Mouse (Mus musculus): Measurements from ENCODE around the gene Ablim1. TPM values are rescaled to one million over a fixed set of nuclear protein-coding genes. Genes with fewer than 3 reads are reported as not detected.

Gene Ablim1
- polyA plus RNA-seq, 1 experiment from 2014 or later, result 46.9 TPM

DNA sequence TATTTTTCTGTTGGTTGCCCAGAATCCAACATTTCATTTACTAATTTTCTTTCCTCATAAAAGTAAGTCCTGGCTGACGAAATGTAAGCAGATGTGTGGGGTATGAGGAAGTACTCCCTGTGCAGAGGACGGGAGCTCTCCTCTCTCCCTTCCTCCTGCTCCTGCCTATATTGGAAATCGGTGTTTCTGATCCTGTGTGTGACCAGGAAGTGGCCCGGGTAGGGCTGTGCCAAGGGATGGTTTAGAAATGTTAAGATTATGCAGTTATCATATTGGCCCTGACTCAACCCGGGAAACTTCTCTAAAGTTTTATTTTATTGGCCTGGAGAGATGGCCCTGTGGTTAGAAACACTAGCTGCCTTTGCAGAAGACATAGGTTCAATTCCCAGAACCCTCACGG is 40.0 kb upstream of the Ablim1 start:
- H3K36me3 ChIP-seq (ENCODE audit: control insufficient read depth, insufficient read depth, low read length), result no peaks in the 10 kb centered on the region
- no peak overlapping the region for H3K4me2 ChIP-seq (ENCODE audit: low read length)
- ATAC-seq (ENCODE audit: insufficient number of reproducible peaks, insufficient read depth, low FRiP score, low read depth), result no peak
- H3K4me3 ChIP-seq (ENCODE audit: control insufficient read depth in 1 of 2, insufficient read depth in 1 of 2, low read depth in 1 of 2, low read length in 2 of 2), result no peak overlapping the region
- H3K9me3 ChIP-seq (ENCODE audit: control insufficient read depth, low read length), result no peaks in the 10 kb centered on the region
- H3K9ac ChIP-seq (ENCODE audit: low read length), result no peak overlapping the region
- 69% methylated on average over 6 of the region's 6 CpGs for WGBS
- peak overlapping the region in 1 of 2 experiments; percentile 74; a peak in 2 of 4 replicates for H3K27ac ChIP-seq (replicated peaks in 1 of 2; ENCODE audit: control insufficient read depth in 1 of 2, insufficient read depth in 1 of 2, low read depth in 2 of 2, low read length in 2 of 2)
- H3K4me1 ChIP-seq (ENCODE audit: control insufficient read depth in 2 of 2, insufficient read depth in 2 of 2, low read length in 2 of 2), result peaks cover 7 to 23% of the 10 kb centered on the region in 2 experiments
- H3K27me3 ChIP-seq (ENCODE audit: control insufficient read depth, insufficient read depth, low read length), result no peaks in the 10 kb centered on the region

DNA sequence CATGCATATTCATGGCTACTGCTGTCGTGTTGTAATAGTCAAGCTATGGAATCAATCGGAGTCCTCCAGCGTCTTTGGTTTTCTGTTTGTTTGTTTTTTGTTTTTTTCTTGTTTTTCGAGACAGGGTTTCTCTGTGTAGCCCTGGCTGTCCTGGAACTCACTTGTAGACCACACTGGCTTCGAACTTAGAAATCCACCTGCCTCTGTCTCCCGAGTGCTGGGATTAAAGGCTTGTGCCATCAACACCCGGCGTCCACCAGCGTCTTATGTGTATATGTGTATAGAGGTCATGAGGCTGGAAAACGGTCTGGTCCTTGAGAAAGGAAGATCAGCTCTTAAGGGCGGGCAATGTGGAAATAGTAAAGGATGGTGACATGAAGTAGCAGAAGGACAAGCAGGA is 39.3 kb upstream of the Ablim1 start:
- no peak overlapping the region for H3K4me2 ChIP-seq (ENCODE audit: low read length)
- H3K4me1 ChIP-seq (ENCODE audit: control insufficient read depth in 2 of 2, insufficient read depth in 2 of 2, low read length in 2 of 2), result peaks cover 7 to 17% of the 10 kb centered on the region in 2 experiments; a peak in 3 of 4 replicates
- no peak overlapping the region for H3K27ac ChIP-seq (replicated peaks in 1 of 2; ENCODE audit: control insufficient read depth in 1 of 2, insufficient read depth in 1 of 2, low read depth in 2 of 2, low read length in 2 of 2)
- 92% methylated on average over 11 of the region's 11 CpGs for WGBS
- ATAC-seq (ENCODE audit: insufficient number of reproducible peaks, insufficient read depth, low FRiP score, low read depth), result no peak
- H3K4me3 ChIP-seq (ENCODE audit: control insufficient read depth in 1 of 2, insufficient read depth in 1 of 2, low read depth in 1 of 2, low read length in 2 of 2), result no peak overlapping the region
- no peaks in the 10 kb centered on the region for H3K27me3 ChIP-seq (ENCODE audit: control insufficient read depth, insufficient read depth, low read length)
- H3K9ac ChIP-seq (ENCODE audit: low read length), result no peak overlapping the region
- no peaks in the 10 kb centered on the region for H3K9me3 ChIP-seq (ENCODE audit: control insufficient read depth, low read length)
- no peaks in the 10 kb centered on the region for H3K36me3 ChIP-seq (ENCODE audit: control insufficient read depth, insufficient read depth, low read length)

DNA sequence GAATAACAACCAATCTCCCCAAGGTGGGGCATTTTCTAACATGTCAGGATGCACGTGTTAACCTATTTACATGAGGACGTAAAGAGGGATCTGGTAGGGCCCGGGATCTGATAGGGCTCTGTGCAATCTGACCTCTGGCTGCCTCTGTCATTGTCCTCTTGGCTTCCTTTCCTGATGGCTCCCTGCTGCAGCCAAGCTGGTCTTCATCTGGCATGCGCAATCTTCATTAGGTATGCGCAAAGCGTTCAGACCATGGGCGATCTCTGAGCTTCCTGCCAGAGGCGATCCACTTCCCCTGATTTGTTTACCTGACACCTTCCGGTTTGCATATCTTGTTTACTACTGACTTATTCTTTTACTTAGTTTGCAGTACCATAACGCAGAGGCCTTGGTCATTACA is 38.5 kb upstream of the Ablim1 start:
- no peak overlapping the region for H3K9ac ChIP-seq (ENCODE audit: low read length)
- no peaks in the 10 kb centered on the region for H3K36me3 ChIP-seq (ENCODE audit: control insufficient read depth, insufficient read depth, low read length)
- ATAC-seq (ENCODE audit: insufficient number of reproducible peaks, insufficient read depth, low FRiP score, low read depth), result no peak
- no peak overlapping the region for H3K4me3 ChIP-seq (ENCODE audit: control insufficient read depth in 1 of 2, insufficient read depth in 1 of 2, low read depth in 1 of 2, low read length in 2 of 2)
- 90% methylated on average over 10 of the region's 10 CpGs for WGBS
- no peak overlapping the region for H3K4me2 ChIP-seq (ENCODE audit: low read length)
- no peak overlapping the region for H3K27ac ChIP-seq (replicated peaks in 1 of 2; ENCODE audit: control insufficient read depth in 1 of 2, insufficient read depth in 1 of 2, low read depth in 2 of 2, low read length in 2 of 2)
- peaks cover 4 to 8% of the 10 kb centered on the region in 2 experiments; a peak in 3 of 4 replicates for H3K4me1 ChIP-seq (ENCODE audit: control insufficient read depth in 2 of 2, insufficient read depth in 2 of 2, low read length in 2 of 2)
- H3K9me3 ChIP-seq (ENCODE audit: control insufficient read depth, low read length), result no peaks in the 10 kb centered on the region
- H3K27me3 ChIP-seq (ENCODE audit: control insufficient read depth, insufficient read depth, low read length), result no peaks in the 10 kb centered on the region

DNA sequence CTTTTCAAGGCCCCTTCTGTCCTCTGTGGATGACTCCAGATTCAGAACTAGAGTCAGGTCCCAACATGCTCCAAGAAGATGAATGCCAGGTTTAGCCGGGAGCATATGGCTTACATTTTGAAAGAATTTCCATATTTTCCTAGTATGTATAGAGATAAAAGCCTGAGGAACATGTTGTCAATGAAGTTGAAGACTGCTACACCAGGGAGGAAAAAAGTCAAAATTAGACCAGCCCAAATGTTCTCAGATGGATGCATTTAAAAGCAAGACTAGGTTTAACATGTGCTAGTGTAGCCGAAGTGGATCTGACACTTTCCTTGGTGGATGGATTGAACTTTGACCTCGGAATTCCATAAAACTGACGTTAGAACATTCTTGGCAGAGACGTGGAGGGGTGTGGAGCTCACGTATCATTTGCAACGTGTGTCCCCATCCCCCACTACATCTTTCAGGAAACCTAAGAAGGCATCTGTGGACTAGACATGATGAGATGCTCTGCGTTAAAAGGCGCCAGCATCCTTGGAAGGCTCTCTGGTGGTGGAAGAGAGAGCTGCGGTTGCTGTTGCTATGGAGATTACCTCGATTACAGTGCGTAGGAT is 37.7 kb upstream of the Ablim1 start:
- Histone ChIP-seq H3K4me3 (ENCODE audit: control insufficient read depth in 1 of 2, insufficient read depth in 1 of 2, low read depth in 1 of 2, low read length in 2 of 2) (no peak overlapping the region), H3K36me3 (ENCODE audit: control insufficient read depth, insufficient read depth, low read length) (no peaks in the 10 kb centered on the region), H3K9ac (ENCODE audit: low read length) (no peak overlapping the region), H3K9me3 (ENCODE audit: control insufficient read depth, low read length) (peaks cover 5% of the 10 kb centered on the region), H3K27me3 (ENCODE audit: control insufficient read depth, insufficient read depth, low read length) (no peaks in the 10 kb centered on the region), H3K4me1 (ENCODE audit: control insufficient read depth in 2 of 2, insufficient read depth in 2 of 2, low read length in 2 of 2) (peaks cover 4 to 8% of the 10 kb centered on the region in 2 experiments; a peak in 2 of 4 replicates), H3K27ac (replicated peaks in 1 of 2; ENCODE audit: control insufficient read depth in 1 of 2, insufficient read depth in 1 of 2, low read depth in 2 of 2, low read length in 2 of 2) (no peak overlapping the region), H3K4me2 (ENCODE audit: low read length) (no peak overlapping the region)
- 75% methylated on average over 12 of the region's 12 CpGs for WGBS
- ATAC-seq (ENCODE audit: insufficient number of reproducible peaks, insufficient read depth, low FRiP score, low read depth), result no peak

DNA sequence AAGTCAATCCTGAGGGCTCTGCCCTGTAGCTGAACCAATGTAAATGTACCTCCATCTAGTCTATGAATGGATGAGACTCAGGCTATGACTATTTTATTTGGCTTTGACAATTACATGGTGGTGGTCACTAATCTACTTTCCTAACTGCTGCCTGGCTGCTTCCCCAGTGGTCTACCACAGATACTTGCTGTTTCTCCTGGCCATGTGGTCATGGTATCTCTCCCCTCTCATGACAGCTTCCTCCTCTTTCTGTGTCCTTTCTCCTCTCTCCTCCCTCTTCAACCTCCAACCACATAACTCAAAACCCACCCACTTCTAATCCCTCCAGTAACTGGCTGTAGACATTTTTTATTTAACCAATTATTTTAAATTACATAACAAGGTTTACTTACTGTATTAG is 34.4 kb upstream of the Ablim1 start:
- no peak for ATAC-seq (ENCODE audit: insufficient number of reproducible peaks, insufficient read depth, low FRiP score, low read depth)
- no peak overlapping the region for H3K4me2 ChIP-seq (ENCODE audit: low read length)

DNA sequence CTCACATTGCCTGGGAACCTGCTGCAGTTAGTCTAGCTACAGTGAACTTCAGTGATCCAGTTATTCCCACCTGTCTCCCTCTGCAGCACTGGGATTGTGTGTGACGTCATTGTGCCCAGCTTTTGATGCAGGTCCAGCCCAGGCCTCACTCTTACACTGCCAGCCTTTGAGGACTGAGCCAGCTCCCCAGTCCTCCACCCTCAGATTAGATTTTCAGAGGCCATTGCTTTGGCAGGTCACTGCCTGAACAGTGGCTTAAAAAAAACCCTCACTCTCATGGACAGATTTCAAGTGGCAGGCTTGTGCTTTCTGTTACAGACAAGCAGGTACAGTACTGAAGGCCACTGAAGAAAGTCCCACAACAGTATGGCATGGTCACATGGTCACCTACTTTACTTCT is 30.0 kb upstream of the Ablim1 start:
- no peak overlapping the region for H3K4me2 ChIP-seq (ENCODE audit: low read length)
- no peak overlapping the region for H3K4me3 ChIP-seq (ENCODE audit: control insufficient read depth in 1 of 2, insufficient read depth in 1 of 2, low read depth in 1 of 2, low read length in 2 of 2)
- no peaks in the 10 kb centered on the region for H3K27me3 ChIP-seq (ENCODE audit: control insufficient read depth, insufficient read depth, low read length)
- no peak overlapping the region for H3K9ac ChIP-seq (ENCODE audit: low read length)
- WGBS, result 52% methylated on average over 1 of the region's 1 CpGs
- peaks cover 2 to 5% of the 10 kb centered on the region in 2 experiments; a peak in 2 of 4 replicates for H3K4me1 ChIP-seq (ENCODE audit: control insufficient read depth in 2 of 2, insufficient read depth in 2 of 2, low read length in 2 of 2)
- no peak overlapping the region for H3K27ac ChIP-seq (replicated peaks in 1 of 2; ENCODE audit: control insufficient read depth in 1 of 2, insufficient read depth in 1 of 2, low read depth in 2 of 2, low read length in 2 of 2)
- ATAC-seq (ENCODE audit: insufficient number of reproducible peaks, insufficient read depth, low FRiP score, low read depth), result no peak
- peaks cover 17% of the 10 kb centered on the region for H3K9me3 ChIP-seq (ENCODE audit: control insufficient read depth, low read length)
- H3K36me3 ChIP-seq (ENCODE audit: control insufficient read depth, insufficient read depth, low read length), result no peaks in the 10 kb centered on the region

More for the DNA sequence above, 34.4 kb upstream of the Ablim1 start:
- H3K9me3 ChIP-seq (ENCODE audit: control insufficient read depth, low read length), result peaks cover 17% of the 10 kb centered on the region
- no peaks in the 10 kb centered on the region for H3K36me3 ChIP-seq (ENCODE audit: control insufficient read depth, insufficient read depth, low read length)
- H3K4me3 ChIP-seq (ENCODE audit: control insufficient read depth in 1 of 2, insufficient read depth in 1 of 2, low read depth in 1 of 2, low read length in 2 of 2), result no peak overlapping the region
- H3K4me1 ChIP-seq (ENCODE audit: control insufficient read depth in 2 of 2, insufficient read depth in 2 of 2, low read length in 2 of 2), result no peaks in the 10 kb centered on the region
- no peaks in the 10 kb centered on the region for H3K27me3 ChIP-seq (ENCODE audit: control insufficient read depth, insufficient read depth, low read length)
- H3K9ac ChIP-seq (ENCODE audit: low read length), result no peak overlapping the region
- H3K27ac ChIP-seq (replicated peaks in 1 of 2; ENCODE audit: control insufficient read depth in 1 of 2, insufficient read depth in 1 of 2, low read depth in 2 of 2, low read length in 2 of 2), result no peak overlapping the region

DNA sequence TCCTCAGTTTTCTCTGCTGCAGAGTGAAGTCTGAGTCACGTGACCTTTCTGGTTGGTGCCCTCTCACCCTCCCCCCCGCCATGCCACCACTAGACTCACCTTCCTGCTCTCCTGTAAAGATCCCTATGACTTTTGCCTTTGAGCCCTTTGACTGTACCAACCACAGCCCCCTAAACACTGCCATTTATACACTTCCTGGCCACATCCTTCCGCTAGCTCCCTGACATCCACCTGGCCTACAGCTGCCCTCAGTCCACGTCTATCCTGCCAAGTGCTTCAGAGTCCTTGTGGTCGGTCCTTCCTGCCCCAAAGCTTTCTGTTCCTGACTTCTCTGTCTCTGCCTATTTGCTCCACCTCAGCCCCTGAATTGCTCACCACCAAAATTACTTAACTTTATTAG is 29.1 kb upstream of the Ablim1 start:
- Histone ChIP-seq H3K4me3 (ENCODE audit: control insufficient read depth in 1 of 2, insufficient read depth in 1 of 2, low read depth in 1 of 2, low read length in 2 of 2) (no peak overlapping the region), H3K9ac (ENCODE audit: low read length) (no peak overlapping the region), H3K4me1 (ENCODE audit: control insufficient read depth in 2 of 2, insufficient read depth in 2 of 2, low read length in 2 of 2) (peaks cover 2 to 5% of the 10 kb centered on the region in 2 experiments; a peak in 2 of 4 replicates), H3K27ac (replicated peaks in 1 of 2; ENCODE audit: control insufficient read depth in 1 of 2, insufficient read depth in 1 of 2, low read depth in 2 of 2, low read length in 2 of 2) (no peak overlapping the region), H3K36me3 (ENCODE audit: control insufficient read depth, insufficient read depth, low read length) (no peaks in the 10 kb centered on the region), H3K4me2 (ENCODE audit: low read length) (no peak overlapping the region), H3K9me3 (ENCODE audit: control insufficient read depth, low read length) (peaks cover 17% of the 10 kb centered on the region), H3K27me3 (ENCODE audit: control insufficient read depth, insufficient read depth, low read length) (no peaks in the 10 kb centered on the region)
- 75% methylated on average over 5 of the region's 5 CpGs for WGBS
- no peak for ATAC-seq (ENCODE audit: insufficient number of reproducible peaks, insufficient read depth, low FRiP score, low read depth)
